Mouse (Mus musculus) olfactory bulb, adult 2 months (tissue): ENCODE measurements around the gene Dyrk1a.

ENCODE experiments used
- CTCF ChIP-seq: fragments of 200-500 bp; IDR thresholded peaks from 2 replicates; pipeline ENCODE4 v1.5.1; 2012; ENCODE audit warnings: low read depth, mild to moderate bottlenecking, low read length, moderate library complexity; ENCODE audit not compliant: insufficient read depth
- POLR2A ChIP-seq: fragments of 200-500 bp; IDR thresholded peaks from 2 replicates; pipeline ENCODE4 v1.6.1; 2012; ENCODE audit warnings: mild to moderate bottlenecking, low read depth, low read length, moderate library complexity; ENCODE audit not compliant: insufficient read depth

GRCm38 (mm10) chr16:94544540-94545105 lies 25.2 kb upstream of the Dyrk1a start:
- TF ChIP-seq CTCF (no peak), POLR2A (no peak)
